Mouse (Mus musculus) kidney, postnatal 25 days (tissue): ENCODE measurements at regions not wholly inside any gene's neighbourhood (a gene's known extent, or its start where the extent isn't known, plus 50 kb on each side); places are given as distances from the start of the nearest gene placed in this dataset.

Experiments
- DNase-seq, 2 experiments: peaks; one replicate each; pipeline ENCODE4 v3.0.0; 2021; ENCODE audit warnings: mixed read lengths in 2 of 2

DNA sequence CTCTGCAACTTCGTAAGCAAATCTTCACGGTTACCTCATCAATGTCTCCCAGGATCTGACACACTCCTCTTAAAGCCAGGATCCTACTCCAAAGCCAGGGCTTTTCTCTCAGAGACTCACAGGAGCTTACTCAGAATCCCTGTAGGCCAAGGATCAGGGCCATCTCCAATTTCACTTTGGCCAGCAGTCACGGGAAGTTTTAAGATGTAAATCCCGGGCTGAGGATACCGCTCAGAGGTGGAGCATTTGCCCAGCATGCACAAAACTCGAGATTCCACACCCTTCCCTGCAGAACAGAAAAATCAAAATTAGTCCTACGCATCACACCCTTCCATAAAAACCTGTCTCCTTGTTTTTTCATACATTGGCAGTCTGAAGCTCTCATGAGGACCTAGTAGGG lies 112.1 kb upstream of the Slc24a5 start:
- DNase-seq = no peak

DNA sequence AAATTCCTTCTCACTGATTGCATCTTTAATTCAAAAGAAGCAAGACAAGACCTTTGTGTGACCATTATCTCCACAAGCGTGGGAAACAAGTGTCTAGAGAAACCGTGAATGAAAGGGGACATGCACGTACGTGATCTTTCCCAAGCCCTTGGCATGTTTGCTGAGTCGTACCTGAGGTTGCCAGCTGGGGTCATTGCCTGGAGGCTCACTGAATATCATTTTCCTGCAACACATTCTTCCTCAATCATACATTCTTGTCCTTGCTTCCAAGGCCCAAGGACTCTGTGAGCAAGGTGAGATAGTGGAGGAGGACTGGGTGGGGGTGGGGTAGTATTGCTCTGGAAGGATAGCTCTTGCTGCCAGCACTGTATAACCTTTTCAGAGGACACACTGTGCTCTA lies 108.5 kb upstream of the Slc24a5 start:
- peak; percentile 34 to 64 for DNase-seq

DNA sequence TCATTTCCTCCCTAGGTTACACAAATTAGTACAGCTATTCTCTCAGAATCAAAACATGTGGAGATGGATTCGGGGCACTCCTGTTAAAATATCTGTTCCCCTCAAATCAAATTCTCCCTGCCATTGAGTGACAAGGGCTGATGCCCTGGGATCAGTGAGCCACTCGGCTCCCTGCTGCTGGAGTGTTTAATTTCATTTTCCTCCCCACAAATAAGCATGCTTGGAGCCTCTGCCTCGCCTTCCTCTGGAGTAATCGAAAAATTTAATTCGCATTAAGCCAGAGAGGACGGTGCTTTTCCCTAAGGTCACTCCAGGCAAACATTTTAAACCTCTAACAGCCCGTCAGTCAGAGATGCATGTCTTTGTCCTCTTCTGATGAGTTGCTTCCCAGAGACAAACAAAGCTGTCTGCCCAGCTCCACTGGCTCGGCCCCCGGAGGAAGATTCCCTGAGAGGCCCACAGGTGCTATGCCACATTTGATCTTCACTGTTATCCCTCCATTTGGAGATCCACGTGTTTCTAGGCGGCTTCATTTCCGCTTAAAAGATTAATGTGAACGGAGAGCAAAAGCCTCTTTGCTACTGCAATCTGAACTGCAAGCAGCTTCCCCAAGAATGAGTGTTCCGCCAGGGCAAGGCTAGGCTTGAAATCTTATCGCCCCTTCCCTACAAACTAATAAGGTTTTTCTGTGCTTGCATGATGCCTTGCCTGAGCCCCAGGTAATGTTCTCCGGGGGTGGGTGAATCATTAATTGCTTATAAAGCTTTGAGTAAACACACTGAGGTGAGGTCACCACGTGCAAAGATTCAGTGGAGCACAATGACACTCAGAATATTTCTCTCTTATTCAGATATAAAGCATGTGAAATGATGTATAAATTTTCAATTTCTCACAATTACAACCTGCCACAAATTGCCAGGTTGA lies 95.8 kb upstream of the Slc24a5 start:
- peak; percentile 29 to 51 for DNase-seq

DNA sequence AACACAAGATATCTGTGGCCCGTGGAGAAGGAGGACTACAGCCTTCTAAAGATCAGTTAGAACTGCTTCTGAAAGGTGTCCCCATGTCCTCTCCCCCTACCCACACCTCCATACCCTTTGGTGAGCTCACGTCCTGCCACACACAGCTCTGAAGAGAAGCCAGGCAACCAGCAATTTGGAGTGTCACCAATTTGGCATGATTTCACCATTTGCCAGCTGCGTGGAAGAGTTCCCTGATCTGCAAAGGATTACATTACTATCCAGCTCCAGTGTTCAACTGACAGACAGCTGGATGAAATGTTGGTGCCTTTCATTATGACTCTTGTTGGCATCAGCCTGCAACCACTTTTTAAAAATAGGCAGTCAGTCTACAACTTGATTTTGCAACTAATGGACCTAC lies 92.8 kb upstream of the Slc24a5 start:
- no peak for DNase-seq

GRCm38 (mm10) chr2:124990976-124991375 lies 76.9 kb upstream of the Slc24a5 start:
- DNase-seq = no peak

- no peak for DNase-seq
These were observed 52.9 kb upstream of the Slc24a5 start for GRCm38 (mm10) chr2:125015007-125015406.

DNA sequence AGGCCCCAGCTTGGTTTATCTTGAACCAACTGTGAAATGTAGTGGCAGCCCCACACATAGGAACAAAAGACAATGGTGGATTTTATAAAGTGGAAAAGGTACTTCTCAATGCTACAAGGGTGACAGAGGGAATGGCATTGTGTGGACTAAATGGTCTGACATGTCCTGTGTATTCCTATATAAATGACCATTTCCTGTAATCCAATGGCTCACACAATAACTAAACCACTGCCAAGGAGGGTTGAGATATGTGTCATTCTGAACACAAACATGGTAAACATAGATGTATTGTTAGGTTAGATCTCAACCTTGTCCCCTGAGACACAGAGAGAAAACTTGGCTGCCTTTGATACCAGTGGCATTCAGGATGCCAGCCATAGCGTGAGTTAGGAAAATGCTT lies 51.0 kb upstream of the Slc24a5 start:
- no peak for DNase-seq
